Mouse (Mus musculus) monocyte, adult 2 months (primary cell): ENCODE data around the gene Caln1.

Experiments
- DNase-seq, 2 experiments: peaks; one replicate each; pipeline ENCODE4 v3.0.0; 2022; ENCODE audit warnings: low spot score in 2 of 2, low read depth in 1 of 2

The Caln1 gene

DNA sequence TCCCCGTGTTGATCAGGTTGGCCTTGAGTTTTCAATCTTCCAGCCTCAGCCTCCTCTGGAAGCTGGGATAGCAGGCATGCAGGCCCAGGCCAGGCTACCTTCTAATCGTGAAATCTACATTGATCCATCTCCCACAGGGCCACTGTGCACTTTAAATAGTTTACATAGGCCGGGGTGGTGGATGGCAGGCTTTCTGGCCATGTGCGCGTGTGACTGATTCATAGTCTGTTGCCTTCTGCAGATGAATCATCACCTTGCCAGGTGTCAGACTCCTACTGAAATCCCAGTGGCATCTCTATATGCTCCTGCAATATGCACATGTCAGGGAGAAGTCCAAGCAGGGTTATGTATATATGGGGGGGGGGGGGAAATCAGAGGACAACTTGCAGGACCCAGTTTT lies 428.5 kb downstream of the Caln1 start:
- no peak for DNase-seq

DNA sequence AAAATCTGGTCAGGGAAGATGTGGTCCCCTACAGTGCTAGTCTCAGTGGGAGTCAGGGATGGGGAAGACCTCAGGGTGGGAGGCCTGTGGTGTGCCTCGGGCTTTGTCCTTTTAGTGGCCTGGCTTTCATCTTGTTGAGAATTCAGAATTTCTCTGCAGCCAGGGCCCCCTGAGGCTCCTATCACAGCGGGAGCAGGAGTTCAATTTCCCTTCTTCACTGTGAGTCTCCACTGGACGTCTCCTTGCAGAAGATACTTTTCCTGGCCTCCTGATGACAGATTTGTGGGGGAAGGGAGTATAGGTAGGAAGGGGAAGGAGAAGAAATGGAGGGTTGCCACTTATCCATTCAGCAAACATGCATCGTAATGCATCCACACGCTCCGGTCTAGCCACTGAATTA lies 441.1 kb downstream of the Caln1 start:
- DNase-seq, result no peak

DNA sequence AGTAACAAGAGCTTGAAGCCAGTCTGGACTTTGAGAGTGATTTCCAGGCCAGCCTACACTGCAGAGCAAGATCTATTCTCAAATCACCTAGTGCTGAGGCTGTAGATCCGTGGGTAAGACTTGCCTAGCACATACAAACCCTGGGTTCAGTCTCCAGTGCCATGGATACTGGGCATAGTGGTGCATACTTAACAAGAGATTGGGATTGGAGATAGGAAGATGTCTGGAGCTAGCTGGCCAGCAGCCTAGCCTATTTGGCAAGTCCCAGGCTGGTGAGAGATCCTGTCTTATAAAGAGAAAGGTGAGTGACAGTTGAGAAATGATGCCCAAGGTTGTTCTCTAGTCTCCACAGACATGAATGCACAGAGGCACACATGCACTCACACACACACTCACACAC lies 441.6 kb downstream of the Caln1 start:
- no peak for DNase-seq

DNA sequence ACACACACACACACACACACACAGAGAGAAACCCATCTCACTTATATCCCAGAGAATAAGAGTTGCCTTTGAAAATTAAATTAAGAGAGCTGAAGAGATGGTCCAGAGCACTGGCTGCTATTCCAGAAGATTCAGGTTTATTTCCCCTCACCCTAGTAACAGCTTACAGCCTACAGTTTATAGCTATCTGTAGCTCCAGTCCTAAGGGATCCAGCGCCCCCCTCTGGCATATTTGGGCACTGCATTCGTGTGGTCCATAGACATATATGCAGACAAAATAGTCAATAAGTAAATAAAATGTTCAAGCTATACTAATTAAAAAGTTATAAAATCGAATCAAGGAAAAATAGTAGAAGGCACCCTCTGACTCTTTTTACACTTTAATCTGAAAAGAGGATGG lies 442.0 kb downstream of the Caln1 start:
- no peak for DNase-seq

DNA sequence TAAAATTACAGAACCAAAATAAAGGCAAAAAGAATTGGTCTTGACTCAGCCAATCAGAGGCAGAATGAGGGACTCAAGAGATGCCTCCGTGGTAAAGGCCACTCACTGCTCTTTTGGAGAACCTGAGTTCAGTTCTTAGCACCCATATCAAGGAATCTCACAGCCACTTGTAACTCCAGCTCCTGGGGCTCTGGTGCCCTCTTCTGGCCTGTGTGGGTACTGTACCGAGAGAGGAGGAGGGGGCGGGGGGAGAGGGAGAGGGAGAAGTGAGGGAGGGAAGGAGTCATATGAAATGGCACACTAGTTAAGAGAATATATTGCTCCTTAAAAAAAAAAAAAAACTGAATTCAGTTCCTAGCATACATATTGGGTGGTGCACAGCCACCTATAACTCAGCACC lies 442.7 kb downstream of the Caln1 start:
- no peak for DNase-seq

DNA sequence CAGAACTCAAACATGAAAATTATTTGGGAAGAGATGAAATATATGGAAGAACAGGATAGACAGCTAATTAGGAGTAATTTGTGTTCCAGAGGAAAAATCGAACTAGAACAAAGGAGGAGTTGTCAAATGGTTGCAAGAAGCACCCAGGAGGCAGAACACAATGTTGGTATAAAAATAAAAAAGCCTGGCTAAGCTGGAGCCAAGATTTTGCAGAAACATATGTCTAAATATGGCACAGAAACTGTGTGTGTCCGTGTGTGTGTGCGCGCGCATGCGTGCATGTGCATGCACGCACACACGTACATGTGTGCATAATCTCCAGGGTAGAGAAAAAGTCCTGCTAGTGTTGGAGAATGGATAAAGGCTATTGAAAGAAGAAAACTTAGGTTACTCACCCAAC lies 443.3 kb downstream of the Caln1 start:
- DNase-seq, result no peak

DNA sequence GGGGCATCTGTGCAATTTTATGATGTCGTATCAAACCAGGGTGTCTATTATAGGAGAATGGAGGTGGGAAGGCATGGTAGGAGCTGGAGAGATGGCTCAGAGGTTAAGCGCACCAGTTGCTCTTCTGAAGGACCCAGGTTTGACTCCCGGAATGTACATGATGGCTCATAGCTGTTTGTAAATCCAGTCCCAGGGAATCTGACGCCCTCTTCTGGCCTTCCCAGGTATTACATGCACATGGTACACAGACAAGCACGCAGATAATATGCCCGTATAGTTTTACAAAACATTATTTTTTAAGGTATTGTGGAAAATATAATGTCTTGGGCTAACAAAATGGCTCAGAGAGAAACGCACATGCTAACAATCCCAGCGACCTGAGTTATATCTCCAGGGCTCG lies 443.8 kb downstream of the Caln1 start:
- DNase-seq, result no peak

DNA sequence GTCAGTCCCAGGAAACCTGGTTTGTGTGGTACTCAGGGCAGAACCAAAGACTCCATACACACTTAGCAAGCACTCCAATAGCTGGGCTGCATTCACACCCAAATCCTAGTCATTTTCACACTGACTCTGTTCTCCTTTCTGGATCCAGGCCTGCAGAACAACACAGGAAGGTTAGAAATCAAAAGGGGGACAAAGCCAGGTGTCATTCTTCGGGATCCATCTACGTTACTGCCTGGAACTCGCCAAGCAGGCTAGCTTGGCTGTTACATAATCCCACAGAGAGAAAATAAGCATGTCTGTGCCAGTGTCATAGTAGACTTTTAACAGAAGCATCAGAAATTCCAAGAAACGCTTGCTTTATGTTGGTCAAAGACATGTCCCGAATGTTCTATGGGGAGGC lies 446.1 kb downstream of the Caln1 start:
- no peak for DNase-seq

DNA sequence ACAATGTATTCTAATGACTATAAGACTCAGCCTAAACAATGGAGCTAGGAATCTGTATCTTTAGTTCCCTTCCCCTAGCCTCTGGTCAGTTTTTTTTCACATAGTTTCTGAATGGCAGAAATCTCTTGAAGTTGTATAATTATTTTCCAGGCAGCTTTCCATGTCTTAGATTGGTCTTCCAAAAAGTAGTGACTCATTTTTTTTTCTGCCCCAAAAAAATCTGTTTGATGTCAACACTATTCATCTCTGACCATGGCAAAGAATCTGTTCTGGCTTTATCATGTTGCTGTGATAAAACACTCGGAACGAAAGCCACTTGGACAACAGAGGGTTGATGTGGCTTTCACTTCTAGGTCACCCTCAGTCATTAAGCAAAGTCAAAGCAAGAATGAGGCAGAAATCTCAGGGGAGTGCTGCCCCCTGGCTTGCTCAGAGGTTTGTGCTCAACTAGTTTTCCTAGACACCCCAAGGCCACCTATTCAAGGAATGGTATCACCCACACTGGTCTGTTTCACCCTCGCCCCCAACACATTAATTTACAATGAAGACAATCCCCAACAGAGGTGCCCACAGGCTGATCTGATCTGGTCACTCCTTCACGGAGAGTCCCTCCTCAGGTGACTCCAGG lies 450.9 kb downstream of the Caln1 start:
- no peak for DNase-seq

DNA sequence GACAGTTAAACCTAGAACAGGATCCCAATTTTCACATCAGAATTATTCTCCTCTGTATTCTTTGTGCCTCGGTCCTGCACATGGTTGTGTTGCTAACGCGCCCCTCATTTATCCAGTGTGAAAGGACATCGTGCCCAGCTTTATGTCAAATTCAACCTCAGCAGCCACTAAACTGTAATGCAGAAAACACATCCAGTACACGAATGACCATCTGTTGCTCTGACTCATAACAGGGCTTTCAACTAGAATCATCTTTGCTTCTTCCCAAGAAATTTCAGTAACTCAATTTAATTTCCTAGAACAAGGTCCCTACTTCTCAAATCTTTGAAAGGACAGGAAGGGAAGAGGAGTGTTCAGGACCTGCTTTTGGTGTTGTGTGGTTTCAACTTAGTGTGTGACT lies 451.4 kb downstream of the Caln1 start:
- no peak for DNase-seq

DNA sequence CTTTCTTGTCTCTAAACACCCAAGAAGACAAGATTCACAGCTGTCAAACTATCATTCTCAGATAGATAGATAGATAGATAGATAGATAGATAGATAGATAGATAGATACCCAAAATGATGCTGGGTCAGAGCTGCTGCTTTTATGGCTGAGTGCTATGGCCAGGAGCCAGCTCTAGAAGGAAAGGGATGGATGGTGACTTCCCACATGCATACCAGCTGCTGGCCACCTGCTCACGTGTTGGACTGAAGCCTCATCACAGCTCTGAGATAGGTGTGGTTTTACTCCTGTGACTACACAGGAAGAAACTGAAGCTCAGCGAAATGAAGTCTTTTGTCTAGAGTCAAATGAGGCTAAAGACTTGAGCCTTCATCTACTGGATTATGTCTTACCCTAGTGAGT lies 456.5 kb downstream of the Caln1 start:
- DNase-seq, result no peak

DNA sequence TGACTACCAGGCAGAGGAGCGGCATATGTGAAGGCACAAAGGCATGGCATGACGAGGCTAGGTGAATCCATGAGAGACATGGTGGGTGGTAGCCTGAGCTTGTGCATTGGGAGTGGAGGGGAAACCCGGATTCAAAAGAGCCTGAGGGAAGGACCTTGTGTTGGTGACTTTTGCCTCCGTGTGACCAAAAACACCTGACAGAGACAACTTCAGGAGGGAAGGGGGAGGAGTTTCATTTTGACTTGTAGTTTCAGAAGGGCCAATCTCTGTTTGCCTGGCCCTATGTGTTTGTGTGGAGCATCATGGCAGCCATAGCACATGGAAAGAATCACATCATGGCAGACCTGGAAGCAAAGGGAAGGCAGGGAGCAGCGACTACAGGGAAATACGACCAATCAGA lies 479.3 kb downstream of the Caln1 start:
- DNase-seq, result no peak

DNA sequence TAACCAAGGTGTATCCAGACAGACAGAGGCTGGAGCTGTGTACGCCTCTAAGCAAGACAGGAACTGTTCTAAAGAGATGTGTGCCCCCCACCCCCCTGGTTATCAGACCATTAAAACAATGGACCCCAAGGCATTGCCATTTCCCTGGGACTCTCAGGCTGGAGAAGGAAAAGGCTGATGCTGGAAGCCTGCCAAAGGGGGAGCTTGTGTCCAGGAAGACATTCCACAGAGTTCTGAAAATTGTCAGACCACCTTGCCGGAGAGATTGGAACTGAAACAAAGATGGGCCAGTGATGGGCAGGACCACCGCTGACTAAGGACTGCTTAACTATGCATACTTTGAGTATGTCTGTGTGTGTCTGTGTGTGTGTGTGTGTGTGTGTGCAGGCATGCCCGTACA lies 480.4 kb downstream of the Caln1 start:
- no peak for DNase-seq

DNA sequence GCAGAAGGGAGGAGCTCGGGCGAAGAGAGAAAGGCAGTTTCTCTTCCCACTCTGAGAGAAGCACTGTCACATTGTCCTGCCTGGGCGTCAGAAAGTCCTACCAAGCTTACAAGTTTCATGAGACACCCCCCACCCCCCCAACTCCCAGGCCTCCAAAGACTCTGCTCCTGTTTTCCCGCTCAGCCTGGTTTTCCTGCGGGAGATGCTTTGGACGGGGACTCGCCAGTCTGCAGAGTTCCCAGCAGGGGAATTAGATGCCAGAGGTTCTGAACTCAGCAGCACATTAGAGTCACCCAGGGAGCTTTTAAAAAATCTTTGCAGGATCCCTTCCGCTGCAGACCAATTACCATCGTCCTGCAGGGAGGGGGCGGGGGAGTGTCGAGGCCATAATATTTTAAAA lies 482.9 kb downstream of the Caln1 start:
- no peak for DNase-seq

DNA sequence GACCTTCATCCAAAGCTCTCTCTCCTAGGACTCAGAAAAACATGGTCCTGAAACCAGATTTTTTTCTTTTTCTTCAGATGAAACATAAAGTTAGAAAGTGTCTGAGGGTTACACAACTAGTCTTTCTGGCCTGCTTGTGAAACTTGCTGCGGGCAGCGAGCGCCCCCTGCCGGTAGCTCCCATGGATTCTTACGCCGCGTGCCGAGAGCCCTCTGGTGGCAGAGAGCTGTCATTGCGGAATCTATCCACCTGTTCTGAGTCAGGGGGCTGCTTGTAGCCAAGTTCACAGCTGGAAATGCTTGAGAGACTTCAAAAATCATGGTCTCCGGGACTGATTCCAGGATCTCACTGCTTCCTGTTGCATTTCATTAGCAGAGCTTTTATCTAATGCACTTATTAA lies 484.1 kb downstream of the Caln1 start:
- DNase-seq, result peak; percentile 40 to 62

DNA sequence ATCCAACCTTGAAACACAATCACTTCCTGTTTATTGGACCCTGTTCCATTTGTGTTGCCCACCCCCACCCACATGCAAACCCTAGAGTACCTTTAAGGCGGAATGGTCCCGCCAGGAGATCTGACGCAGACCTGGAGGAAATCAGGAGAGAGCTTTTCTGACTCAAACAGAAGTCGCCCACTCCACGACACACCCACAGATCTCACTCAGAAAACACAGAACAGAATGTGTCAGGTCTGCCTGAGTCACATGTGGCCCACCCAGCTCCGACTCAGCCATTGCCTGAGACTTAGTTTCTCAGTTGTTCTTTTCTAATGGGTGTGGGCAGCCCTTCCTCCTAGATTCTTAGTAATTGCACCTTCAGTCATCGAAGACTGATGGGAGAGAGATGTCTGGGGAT lies 485.2 kb downstream of the Caln1 start:
- DNase-seq, result no peak

DNA sequence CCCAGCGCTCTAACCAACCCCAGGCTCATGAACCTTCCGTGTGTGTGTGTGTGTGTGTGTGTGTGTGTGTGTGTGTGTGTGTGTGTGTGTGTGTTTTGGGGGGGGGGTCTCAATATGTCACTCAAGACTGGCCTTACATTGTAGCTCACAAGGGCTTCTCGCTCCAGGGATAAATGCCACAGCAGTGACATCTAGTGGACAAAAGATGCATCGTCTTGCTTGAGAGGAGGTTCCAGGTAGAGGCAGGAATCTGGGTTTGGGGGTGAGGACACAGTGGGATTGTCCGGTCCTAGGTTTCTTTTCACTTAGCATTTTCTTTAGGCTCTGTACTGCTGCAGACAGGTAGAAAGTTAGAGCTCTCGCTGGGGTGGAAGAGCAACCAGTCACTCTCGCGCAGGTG lies 488.9 kb downstream of the Caln1 start:
- no peak for DNase-seq

DNA sequence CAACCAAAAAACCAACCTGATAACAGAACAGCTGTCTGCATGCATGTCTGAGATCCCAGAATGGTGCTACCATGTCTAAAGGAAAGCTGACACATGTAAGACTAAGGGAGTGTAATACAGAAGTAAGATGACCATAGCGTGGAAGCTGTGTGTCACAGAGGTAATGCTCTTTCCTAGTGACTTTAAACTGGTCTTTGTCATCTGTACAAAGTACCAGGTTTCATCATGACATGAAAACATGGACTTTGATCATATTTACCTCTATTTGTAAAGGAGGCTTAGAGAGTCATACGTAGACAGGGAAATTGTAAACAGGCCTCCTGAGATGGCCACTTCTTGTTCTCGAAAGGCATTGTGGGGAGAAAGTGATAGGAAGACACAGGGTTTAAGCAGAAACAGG lies 489.5 kb downstream of the Caln1 start:
- DNase-seq, result no peak

DNA sequence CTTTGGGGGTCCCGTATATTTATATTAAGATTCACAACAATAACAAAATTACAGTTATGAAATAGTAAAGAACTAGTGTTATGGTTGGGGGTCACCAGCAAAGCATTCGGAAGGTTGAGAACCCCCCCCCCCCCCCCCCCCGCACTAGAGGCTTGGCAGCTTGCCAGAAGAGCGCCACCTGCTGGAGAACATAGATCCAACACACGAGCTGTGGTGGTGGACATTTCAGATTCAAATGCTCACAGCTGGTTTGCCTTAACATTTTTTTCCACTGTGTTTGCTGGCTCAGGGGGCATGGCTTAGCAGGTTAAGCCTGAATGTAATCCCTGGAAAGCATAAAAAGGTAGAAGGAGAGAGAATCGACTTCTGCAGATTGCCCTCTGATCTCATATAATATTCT lies 490.5 kb downstream of the Caln1 start:
- no peak for DNase-seq

DNA sequence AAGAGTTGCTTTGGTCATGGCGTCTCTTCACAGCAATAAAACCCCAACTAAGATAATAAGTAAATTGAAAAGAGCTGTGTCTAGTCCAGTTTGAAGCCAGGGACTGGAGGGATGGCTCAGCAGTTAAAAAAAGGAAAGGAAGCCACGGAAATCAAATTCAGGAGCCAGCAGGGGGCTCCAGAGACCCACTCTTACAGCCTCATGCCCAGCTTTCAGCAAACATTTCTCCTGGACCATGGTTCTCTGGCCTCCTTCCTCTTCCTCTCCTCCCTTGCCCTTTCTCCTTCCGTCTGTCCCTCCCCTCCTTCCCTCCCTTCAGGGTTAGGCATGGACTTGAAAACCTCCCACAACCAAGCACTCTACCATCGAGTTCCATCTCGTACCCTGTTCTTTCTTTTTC lies 493.0 kb downstream of the Caln1 start:
- DNase-seq, result no peak

DNA sequence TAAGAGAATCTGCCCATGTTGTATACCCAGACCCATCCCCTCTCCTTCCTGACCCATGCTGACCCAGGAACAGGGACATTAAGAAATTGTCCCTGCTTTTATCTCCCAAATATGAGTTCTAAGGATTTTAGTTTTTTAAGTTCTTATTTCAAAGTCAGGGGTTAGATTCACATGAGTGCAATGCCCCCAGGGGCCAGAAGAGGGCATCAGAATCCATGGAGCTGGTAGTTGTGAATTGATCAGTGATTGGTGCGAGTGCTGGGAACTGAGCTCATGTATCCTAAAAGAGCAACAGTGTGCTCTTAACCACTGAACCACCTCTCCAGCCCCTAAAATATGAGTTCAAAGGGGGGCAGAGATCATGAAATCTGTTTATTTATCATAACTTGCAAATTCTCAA lies 500.6 kb downstream of the Caln1 start:
- no peak for DNase-seq

DNA sequence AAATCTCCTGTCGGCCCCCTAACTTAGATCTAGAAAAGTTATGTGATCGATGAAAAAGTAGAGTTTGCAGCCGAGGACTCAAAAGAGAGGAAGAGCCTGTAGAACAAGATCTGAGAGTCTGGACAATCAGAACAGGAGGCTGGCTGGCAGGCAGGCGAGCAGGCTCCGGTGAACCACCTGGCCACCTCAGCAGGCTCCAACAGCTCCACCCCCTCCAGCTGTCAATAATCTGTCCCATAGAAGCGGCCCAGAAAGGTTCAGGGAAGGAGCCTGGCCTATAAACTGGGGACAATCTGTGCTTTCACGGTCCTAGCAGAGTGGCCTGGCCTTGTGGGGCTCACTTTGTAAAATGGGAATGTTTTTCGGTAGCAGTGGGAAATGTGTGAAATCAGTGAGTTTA lies 501.8 kb downstream of the Caln1 start:
- DNase-seq, result no peak

DNA sequence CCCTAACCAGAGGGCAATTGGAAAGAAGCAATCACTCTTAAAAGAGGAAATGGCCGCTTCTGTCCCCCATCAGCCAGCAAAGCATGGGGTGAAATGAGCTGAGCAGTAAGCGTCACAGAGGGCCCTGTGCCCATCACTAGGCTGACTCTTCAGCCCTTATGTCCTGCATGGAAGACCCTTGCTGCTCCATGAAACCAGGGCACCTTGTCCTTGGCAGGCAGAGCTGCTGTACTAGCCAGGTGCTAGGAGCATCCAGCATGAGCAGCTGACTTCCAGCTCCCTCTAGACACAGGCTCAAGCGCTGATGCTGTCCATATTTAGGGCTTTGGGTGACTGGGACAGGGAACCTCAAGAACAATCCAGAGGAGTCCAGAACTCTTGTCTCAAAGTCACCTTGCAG lies 506.1 kb downstream of the Caln1 start:
- DNase-seq, result no peak

DNA sequence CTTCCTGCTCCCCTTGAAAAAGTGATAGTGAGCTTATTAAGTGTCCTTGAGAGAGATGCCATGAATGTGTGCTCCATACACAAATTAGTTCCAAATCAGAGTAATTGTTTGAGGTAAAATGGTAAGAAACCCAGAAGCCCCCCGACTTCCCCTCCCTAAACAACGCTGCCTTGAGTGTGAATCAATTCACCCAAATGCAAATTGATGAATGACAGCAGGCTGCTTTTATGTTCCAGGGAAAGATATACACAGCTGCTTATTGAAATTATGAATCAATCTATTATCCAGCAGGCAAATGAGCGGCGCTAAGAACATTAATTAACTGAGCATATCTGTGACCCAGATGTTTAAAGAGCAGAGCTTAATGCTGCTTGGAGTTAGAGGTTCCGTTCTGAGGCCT lies 511.1 kb downstream of the Caln1 start:
- DNase-seq, result no peak
